Mouse (Mus musculus): ENCODE results near the gene 6030408B16Rik. TPM values are rescaled to one million over a fixed set of nuclear protein-coding genes. Genes with fewer than 3 reads are reported as not detected.
"Not testable (repeated sequence)": the region's sequence is repeated elsewhere in the genome, so short reads cannot be mapped to it uniquely, and the experiment has no call there.

The 6030408B16Rik gene
- total RNA-seq, 2 experiments from 2014 or later = 0.20 to 0.30 TPM

DNA sequence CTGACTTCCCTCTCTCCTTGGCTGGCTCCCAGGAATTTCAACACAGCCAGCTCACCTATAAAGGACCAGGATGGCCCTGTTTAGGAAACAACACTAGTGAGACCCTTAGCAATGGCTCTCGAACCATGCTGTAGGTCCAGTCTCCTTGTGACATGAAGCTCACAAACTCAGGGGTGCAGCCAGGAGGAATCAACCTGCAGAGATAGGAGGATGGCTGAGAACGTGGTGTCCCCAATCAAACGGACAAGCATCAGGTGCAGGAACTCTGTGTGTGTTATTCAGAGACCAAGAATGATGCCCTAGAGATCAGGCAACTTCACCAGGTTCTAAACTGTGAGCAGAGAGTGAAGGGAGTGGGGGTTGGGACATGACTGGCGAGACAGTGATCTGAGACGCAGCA, 29.1 kb downstream of the 6030408B16Rik start:
- no peak for DNase-seq

DNA sequence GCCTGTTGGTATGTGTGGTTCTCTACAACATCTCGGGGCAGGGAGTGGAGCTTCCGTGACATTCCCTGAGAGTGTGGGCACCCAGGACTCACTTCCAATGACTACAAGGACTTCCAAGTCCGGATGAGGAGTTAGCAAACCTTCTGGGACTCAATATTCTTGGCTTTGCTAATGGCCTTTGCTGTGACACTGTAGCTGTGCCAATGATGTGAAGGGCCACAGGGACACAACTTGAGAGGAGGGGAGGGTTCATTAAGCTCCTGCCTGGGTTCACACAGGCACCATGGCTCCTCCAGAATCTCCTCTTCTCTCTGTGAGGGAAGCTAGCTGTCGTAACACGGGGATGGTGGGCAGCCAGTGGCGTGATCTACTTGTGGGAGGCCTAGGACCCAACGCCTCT, 29.6 kb downstream of the 6030408B16Rik start:
- DNase-seq = no peak

DNA sequence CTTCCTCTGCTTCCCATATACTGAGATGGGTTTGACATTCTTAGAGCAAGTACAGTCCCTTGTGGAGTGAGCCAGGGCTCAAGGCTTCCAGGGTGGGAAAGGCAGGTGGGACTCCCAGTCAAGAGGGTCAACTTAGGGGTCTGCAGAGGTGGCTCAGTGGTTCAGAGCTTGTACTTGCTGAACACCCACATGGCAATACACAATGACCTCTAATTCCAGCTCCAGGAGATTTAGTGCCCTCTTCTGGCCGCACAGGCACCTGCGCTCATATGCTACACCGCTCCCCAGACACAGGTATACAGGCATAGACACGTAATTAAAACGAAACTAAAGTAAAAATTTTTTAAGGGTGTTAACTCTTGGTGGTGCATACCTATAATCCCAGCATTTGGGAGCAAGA, 30.5 kb downstream of the 6030408B16Rik start:
- DNase-seq = no peak

DNA sequence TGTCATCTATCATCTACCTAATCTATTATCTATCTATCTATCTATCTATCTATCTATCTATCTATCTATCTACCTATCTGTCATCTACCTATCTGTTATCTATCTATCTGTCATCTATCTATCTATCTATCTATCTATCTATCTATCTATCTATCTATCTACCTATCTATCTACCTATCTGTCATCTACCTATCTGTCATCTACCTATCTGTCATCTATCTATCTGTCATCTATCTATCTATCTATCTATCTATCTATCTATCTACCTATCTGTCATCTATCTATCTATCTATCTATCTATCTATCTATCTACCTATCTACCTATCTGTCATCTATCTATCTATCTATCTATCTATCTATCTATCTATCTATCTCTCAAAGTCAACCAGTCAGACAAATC, 31.4 kb downstream of the 6030408B16Rik start:
- not testable (repeated sequence) for DNase-seq

DNA sequence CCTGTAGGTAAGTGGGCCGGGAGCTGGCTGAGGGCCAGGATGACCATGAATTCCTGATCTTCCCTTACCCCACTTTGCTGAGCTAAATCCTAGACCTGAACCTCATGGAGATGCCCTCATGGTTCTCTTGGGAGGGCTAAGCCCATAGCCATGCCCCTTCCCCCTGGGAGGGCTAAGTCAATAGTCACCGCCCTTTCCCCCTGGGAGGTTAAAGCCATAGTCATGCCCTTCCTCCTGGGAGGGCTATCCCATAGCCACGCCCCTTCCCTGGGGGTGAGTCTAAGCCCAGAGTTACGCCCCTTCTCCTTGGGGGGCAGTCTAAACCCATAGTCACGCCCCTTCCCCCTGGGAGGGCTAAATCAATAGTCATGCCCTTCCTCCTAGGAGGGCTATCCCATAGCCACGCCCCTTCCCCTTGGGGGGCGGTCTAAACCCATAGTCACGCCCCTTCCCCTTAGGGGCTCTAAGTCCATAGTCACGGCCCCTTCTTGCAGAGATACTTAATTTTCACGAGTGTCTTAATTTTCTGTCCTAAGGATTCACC, 33.1 kb downstream of the 6030408B16Rik start:
- DNase-seq = no peak

DNA sequence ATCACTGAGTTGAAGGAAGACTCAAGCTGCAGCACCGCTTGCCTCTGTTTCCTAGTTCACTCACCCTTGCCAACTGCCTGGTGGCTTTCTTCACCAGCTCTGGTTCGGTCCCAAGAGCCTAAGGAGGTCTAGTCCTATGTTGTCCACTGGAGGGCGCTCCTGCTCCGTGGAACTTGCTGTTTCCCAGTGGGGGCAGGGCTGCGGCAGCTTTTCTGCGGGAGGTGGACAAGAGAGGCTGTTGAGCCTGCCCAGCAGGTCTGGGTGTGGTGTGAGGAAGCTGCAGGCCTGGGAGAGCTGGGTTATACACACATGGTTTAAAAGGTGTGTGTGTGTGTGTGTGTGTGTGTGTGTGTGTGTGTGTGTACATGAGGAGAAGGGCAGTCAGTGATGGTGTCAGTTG, 34.3 kb downstream of the 6030408B16Rik start:
- DNase-seq = peak; percentile 81 to 82

DNA sequence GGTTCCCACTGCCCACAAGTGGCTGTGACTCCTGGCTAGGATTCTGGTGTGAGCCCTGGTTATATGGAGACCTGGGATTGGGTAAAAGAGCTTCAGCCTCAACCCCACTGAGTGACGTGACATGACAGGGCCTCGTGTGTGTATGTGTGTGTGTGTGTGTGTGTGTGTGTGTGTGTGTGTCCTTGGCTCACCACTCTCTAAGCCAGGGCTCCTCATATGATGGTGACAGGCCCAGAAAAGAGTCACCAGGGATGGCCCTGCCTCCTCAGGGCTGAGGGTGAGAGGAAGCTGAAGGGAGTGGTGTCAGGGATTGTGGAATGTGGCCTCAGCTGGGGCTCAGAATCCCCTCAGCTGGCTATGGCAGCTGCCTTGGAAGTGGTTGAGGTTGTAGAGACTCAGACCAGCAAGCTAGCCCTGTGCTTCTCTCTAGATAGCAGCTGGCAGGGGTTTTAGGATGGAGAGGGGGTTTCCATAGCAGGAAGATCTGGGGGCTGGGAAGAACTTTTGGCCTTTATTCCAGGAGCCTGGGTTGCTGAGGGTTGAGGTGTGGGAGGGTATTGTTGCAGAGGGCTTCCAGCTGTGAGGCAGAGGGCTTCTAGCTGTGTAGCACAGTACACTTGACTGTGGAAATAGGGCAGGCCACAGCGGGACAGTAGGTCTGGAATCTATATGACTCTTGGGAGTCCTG, 36.0 kb downstream of the 6030408B16Rik start:
- DNase-seq = no peak

DNA sequence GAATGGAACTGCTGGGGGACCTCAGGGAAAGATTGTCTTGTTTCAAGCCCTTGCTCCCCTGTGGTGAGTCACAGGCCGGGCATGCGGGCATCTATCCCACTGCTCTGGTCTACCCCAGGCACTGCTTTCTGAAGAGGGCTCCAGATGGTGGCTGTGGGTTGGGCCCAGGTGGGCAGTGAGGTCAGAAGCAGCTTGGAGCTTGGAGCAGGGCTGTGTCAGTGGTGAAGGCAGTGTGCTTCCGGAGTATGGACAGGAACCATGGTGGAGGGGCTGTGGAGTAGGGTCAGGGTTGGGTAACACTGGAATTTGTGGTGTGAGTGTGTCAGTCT, 36.5 kb downstream of the 6030408B16Rik start:
- DNase-seq = no peak

DNA sequence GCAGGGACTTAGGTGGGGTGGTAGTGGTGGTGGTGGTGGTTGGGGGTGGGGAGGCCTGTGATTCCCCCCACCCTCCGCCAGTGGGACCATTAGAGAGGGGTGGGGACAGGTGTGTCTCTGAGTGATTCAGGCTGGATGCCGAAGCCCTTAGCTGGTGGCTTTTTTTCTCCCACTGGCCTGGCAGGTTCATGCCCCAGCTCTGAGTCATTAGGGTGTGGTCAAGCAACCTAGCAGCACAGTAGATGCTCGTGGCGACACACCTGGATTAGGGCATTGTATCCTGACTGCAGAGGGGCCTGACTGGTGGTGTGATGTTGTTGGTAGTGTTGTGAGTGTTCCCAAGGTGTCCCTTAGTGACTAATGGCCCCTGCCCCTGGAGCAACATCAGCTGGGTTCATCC, 38.1 kb downstream of the 6030408B16Rik start:
- no peak for DNase-seq

DNA sequence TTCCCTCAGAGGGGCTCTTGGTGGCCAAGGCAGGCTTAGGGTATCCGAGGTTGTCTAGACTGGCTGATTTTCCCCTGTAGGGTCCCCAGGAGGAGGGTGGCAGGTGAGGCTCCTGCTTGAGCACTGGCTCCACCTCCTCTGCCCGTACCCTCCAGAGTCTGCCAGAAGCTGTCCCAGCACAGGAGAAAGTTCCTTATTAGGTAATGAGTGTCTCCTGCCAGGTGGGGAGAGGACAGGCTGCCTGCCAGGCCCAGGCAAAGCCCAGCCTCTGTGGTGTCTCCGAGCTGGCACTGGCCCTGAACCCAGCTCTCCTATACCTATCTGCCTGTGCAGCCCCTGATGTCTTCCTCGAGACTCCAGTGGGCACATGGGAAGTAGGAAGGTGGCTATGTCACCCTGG, 39.4 kb downstream of the 6030408B16Rik start:
- DNase-seq = no peak

DNA sequence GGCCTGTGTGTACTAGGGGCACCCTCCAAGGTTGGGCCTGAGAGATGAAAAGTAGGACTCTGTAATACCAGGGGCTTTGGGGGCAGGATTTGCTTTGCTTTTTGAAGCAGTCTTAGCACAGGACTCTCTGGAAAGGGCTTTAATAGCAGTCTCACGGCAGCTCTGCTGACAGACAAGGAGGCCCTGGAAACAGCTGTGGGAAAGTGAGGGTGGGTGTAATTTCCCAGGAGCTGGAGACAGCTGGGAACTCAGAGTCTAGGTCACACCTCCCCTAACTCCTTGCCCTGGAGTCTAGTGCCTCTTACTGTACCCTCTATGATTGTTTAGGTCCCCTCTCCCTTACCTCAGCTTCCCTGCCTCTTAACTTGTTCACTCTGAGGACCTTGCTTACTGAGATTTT, 40.2 kb downstream of the 6030408B16Rik start:
- DNase-seq = no peak

DNA sequence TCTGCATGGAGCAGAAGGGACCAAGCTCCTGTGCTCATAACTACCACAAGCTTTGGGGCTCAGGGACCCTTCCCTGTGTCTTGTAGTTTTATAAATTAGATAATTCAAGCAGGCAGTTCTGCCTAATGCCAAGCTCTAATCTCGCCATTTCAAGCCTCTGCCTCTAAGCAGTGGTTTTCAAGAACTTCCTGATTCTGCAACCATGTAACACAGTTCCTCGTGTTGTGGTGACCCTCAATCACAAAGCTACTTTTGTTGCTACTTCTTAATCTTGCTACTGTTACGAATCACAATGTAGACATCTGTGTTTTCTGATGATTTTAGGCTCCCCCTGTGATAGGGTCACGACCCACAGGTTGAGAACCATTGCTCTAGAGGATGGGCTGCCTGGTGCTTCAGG, 40.6 kb downstream of the 6030408B16Rik start:
- DNase-seq = no peak

DNA sequence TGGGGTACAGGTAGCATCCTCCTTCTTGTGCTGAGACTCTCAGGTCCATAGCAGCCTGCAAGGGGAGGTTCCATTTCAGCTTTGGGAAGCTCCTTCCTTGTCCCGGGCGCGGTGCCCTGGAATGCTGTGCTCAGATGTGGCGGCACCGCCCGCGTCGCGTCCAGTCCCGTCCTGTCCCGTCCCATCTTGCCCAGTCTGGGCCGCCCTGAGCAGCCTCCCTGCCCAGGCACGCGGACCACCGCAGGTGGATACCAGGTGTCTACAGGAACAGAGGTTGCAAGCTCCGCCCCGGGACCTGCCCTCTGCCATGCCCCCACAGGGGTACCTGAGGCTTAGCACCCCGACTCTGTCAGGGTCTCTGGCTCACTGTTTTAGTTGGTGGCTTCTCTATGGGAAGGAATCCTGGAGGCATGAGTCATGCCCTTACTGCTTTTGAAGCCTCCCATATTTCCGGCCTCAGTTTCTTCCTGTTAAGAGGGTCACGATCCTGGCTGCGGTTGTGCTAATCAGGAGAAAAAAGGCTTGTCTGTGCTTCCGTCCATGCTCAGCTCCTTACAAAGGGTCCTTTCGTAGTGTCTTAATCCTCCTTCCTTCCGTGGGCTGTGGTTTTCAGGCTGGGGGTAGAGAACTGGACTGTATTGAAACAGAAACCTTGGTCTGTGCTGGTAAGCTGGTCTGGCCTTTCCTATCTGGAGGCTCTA, 43.6 kb downstream of the 6030408B16Rik start:
- no peak for DNase-seq

DNA sequence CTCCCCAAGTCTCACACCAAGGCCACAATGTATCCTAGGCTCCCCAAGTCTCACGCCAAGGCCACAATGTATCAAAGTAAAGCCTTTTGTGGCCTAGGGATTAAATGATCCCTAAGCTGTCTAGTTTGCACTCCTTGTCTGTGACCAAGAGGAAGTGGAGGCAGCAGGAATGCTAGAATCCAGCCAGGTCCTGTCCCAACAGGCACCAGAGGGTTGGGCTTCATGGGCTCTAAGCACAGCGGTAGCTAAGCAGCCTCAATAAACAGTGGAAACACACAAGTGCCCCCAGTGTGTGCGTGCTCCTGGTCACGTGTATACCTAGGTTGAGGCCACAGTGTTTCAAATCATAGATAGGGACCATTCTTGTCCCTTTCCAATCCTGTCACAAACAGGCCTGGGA, 45.3 kb downstream of the 6030408B16Rik start:
- DNase-seq = no peak

DNA sequence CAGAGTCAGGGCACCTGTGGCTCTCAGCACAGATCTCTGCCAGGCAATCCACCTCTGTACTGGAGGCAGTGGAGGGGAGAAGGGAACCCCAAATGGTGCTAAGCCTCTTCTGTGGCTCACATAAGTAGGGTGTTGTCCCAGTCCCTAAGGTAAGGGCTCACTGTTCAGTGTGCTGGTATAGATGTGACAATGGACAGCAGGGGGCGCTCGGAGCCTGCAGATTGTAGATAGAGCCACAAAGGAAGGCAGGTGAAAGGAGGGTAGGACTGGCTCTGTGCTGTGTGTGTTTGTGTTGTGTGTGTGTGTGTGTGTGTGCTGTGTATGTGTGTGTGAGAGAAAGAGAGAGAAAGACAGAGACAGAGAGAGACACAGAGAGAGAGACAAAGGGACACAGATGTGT, 46.5 kb downstream of the 6030408B16Rik start:
- peak; percentile 79 to 81 for DNase-seq

DNA sequence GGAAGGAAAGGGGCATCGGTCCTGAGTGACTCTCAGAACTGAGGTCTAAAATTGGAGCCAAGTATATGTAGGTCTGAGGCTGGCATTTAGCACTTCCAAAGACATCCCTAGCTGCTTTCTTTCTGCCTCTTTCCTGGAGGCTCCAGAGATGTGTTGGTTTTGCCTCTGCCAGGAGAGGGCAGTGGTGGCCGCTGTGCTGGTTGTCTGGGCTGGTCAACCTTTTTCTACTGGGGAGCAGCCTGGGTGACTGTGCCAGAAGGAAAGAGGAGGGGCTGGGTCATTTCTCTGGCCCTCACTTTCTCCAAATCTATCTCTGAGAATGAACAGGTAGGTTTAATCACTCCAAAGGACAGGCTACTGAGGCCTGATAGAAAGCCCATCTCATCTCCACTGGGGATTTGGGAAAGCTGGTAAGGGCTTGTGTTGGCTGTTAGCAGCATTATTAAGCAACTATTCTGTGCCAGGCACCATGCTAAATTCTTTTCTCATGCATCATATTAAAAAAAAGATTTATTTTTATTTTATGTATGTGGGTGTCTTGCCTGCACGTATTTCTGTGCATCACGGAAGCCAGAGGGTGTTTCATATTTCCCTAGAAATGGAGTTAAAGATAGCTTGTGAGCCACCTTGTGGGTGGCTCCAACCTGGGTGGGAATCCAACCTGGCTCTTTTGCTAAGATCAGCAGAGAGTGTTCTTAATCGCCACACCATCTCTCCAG, 48.9 kb downstream of the 6030408B16Rik start:
- peak; percentile 41 to 47 for DNase-seq

Other genes starting within 250 kb of the 6030408B16Rik start
- not detected for gene Gm47841, start 245.8 kb upstream of the 6030408B16Rik start, total RNA-seq (2021)
- 1 to 10 TPM; 1.1 to 1.2 TPM for gene Fignl2, start 214.6 kb upstream of the 6030408B16Rik start, total RNA-seq (2021)
- not detected for gene Ankrd33, start 177.5 kb upstream of the 6030408B16Rik start, total RNA-seq (2021)
- gene Acvrl1, start 164.7 kb upstream of the 6030408B16Rik start, total RNA-seq (2021) = 1 to 10 TPM; 7.5 to 8.9 TPM
- 10 to 100 TPM; 85.2 to 88.5 TPM for gene Acvr1b, start 119.1 kb upstream of the 6030408B16Rik start, total RNA-seq (2021)
- gene Grasp, start 69.0 kb upstream of the 6030408B16Rik start, total RNA-seq (2021) = 10 to 100 TPM; 68.7 to 70.3 TPM
- gene Nr4a1, start 38.9 kb upstream of the 6030408B16Rik start, total RNA-seq (2021) = 10 to 100 TPM; 53.8 to 63.8 TPM
- gene Atg101, start 8.9 kb upstream of the 6030408B16Rik start, total RNA-seq (2021) = 10 to 100 TPM; 48.8 to 49.5 TPM
- gene Krt80, start 77.0 kb downstream of the 6030408B16Rik start, total RNA-seq (2021) = under 1 TPM in 1 of 2 experiments, not detected in 1; 0.46 TPM
- not detected for gene Krt7, start 117.8 kb downstream of the 6030408B16Rik start, total RNA-seq (2021)
- under 1 TPM; 0.48 to 0.77 TPM for gene Krt87, start 145.6 kb downstream of the 6030408B16Rik start, total RNA-seq (2021)
- not detected for gene Krt88, start 154.5 kb downstream of the 6030408B16Rik start, total RNA-seq (2021)
- not detected for gene Krt81, start 170.5 kb downstream of the 6030408B16Rik start, total RNA-seq (2021)
- not detected for gene Krt86, start 180.3 kb downstream of the 6030408B16Rik start, total RNA-seq (2021)
- gene Krt83, start 198.3 kb downstream of the 6030408B16Rik start, total RNA-seq (2021) = not detected
- not detected for gene Gm49425, start 224.0 kb downstream of the 6030408B16Rik start, total RNA-seq (2021)
- gene Krt84, start 239.6 kb downstream of the 6030408B16Rik start, total RNA-seq (2021) = not detected